Mouse (Mus musculus) right cerebral cortex, postnatal 10 days (tissue): Measurements from ENCODE around the gene Cdh23.

Experiments
- DNase-seq, 2 experiments: peaks; one replicate each; pipeline ENCODE4 v3.0.0; 2021; ENCODE audit warnings: low spot score in 2 of 2

Cdh23 gene

GRCm38 (mm10) chr10:60474549-60474948 is 221.7 kb downstream of the Cdh23 start:
- DNase-seq = no peak

- no peak for DNase-seq
These were observed 222.4 kb downstream of the Cdh23 start for GRCm38 (mm10) chr10:60473782-60474322.

GRCm38 (mm10) chr10:60467752-60468151 is 228.5 kb downstream of the Cdh23 start:
- no peak for DNase-seq

- no peak for DNase-seq
These were observed 232.2 kb downstream of the Cdh23 start for GRCm38 (mm10) chr10:60463953-60464647.

- DNase-seq = no peak
These were observed 239.5 kb downstream of the Cdh23 start for GRCm38 (mm10) chr10:60456662-60457397.

GRCm38 (mm10) chr10:60455193-60455592 is 241.1 kb downstream of the Cdh23 start:
- no peak for DNase-seq

GRCm38 (mm10) chr10:60447186-60447585 is 249.1 kb downstream of the Cdh23 start:
- no peak for DNase-seq

- DNase-seq = peak; percentile 46 to 60
These were observed 251.2 kb downstream of the Cdh23 start for GRCm38 (mm10) chr10:60445031-60445593.

GRCm38 (mm10) chr10:60443078-60443477 is 253.2 kb downstream of the Cdh23 start:
- DNase-seq = no peak

- no peak for DNase-seq
These were observed 254.0 kb downstream of the Cdh23 start for GRCm38 (mm10) chr10:60442321-60442720.

- DNase-seq = no peak
These were observed 263.6 kb downstream of the Cdh23 start for GRCm38 (mm10) chr10:60432679-60433078.

- DNase-seq = no peak
These were observed 265.7 kb downstream of the Cdh23 start for GRCm38 (mm10) chr10:60430591-60430990.

GRCm38 (mm10) chr10:60430001-60430400 is 266.3 kb downstream of the Cdh23 start:
- DNase-seq = no peak

GRCm38 (mm10) chr10:60422756-60423155 is 273.5 kb downstream of the Cdh23 start:
- DNase-seq = no peak

- no peak for DNase-seq
These were observed 276.7 kb downstream of the Cdh23 start for GRCm38 (mm10) chr10:60419624-60420023.

GRCm38 (mm10) chr10:60418137-60418536 is 278.2 kb downstream of the Cdh23 start:
- DNase-seq = peak; percentile 66 to 79

GRCm38 (mm10) chr10:60417041-60417440 is 279.2 kb downstream of the Cdh23 start:
- no peak for DNase-seq

GRCm38 (mm10) chr10:60413756-60414155 is 282.5 kb downstream of the Cdh23 start:
- no peak for DNase-seq

GRCm38 (mm10) chr10:60411794-60412193 is 284.5 kb downstream of the Cdh23 start:
- no peak for DNase-seq

GRCm38 (mm10) chr10:60407831-60408230 is 288.5 kb downstream of the Cdh23 start:
- DNase-seq = peak; percentile 60 to 75

GRCm38 (mm10) chr10:60405460-60406177 is 290.7 kb downstream of the Cdh23 start:
- peak; percentile 84 to 88 for DNase-seq
